Mouse (Mus musculus) embryonic fibroblast, embryonic 13.5 days (primary cell): ENCODE data around the gene Vps26b. TPM values are rescaled to one million over a fixed set of nuclear protein-coding genes. Genes with fewer than 3 reads are reported as not detected.

Source experiments
- H3K27ac ChIP-seq: 2 replicates; pipeline ENCODE4 v1.5.1; 2012; ENCODE audit warnings: low read length, control low read depth, inconsistent platforms; ENCODE audit not compliant: insufficient read depth
- H3K4me1 ChIP-seq: 2 replicates; pipeline ENCODE4 v1.6.1; 2011; ENCODE audit warnings: low read length; ENCODE audit not compliant: control insufficient read depth, insufficient read depth
- H3K4me3 ChIP-seq: 2 replicates; pipeline ENCODE4 v1.5.1; 2011; ENCODE audit warnings: mild to moderate bottlenecking, control low read depth, low read length; ENCODE audit not compliant: insufficient read depth
- CTCF ChIP-seq: IDR thresholded peaks from 2 replicates; pipeline ENCODE4 v1.5.1; 2011; ENCODE audit warnings: mild to moderate bottlenecking, control low read depth, low read length, moderate library complexity, borderline replicate concordance; ENCODE audit not compliant: insufficient read depth
- POLR2A ChIP-seq: IDR thresholded peaks from 2 replicates; pipeline ENCODE4 v1.6.1; 2011; ENCODE audit warnings: low read depth, mild to moderate bottlenecking, control low read depth, low read length, moderate library complexity
- polyA plus RNA-seq: library from polyadenylated mRNA; stranded (reverse); fragments of >200 nt; gene quantifications from 2 replicates; pipeline ENCODE4 v1.2.4, GENCODE M21; 2011; ENCODE audit warnings: low read depth; ENCODE audit not compliant: missing spikeins, insufficient read length

Gene Vps26b
- polyA plus RNA-seq, 1 experiment = 45.6 TPM

GRCm38 (mm10) chr9:27026708-27027107 is 3.2 kb downstream of the Vps26b start:
- Histone ChIP-seq H3K4me3 (no peak overlapping the region), H3K27ac (no peak overlapping the region), H3K4me1 (peaks cover 10% of the 10 kb centered on the region; the same call in 1 of the 2 replicates)
- TF ChIP-seq POLR2A (no peak), CTCF (no peak)

- Histone ChIP-seq H3K4me1 (peaks cover 10% of the 10 kb centered on the region; the same call in 1 of the 2 replicates), H3K4me3 (no peak overlapping the region), H3K27ac (no peak overlapping the region)
- TF ChIP-seq CTCF (no peak), POLR2A (no peak)
These were observed 6.2 kb downstream of the Vps26b start for GRCm38 (mm10) chr9:27023681-27024080.

GRCm38 (mm10) chr9:27018961-27019360 is 10.9 kb downstream of the Vps26b start:
- Histone ChIP-seq H3K4me3 (no peak overlapping the region), H3K27ac (no peak overlapping the region), H3K4me1 (no peaks in the 10 kb centered on the region)
- TF ChIP-seq CTCF = no peak
- TF ChIP-seq POLR2A = no peak

GRCm38 (mm10) chr9:27011572-27011971 is 18.3 kb downstream of the Vps26b start:
- Histone ChIP-seq H3K27ac (no peak overlapping the region), H3K4me1 (no peaks in the 10 kb centered on the region), H3K4me3 (no peak overlapping the region)
- TF ChIP-seq CTCF (no peak), POLR2A (no peak)

- H3K4me1 ChIP-seq = no peaks in the 10 kb centered on the region
- TF ChIP-seq POLR2A = no peak
- TF ChIP-seq CTCF = no peak
- no peak overlapping the region for H3K4me3 ChIP-seq
- no peak overlapping the region for H3K27ac ChIP-seq
These were observed 20.6 kb downstream of the Vps26b start for GRCm38 (mm10) chr9:27009231-27009630.

GRCm38 (mm10) chr9:27006866-27007265 is 23.0 kb downstream of the Vps26b start:
- no peak overlapping the region for H3K27ac ChIP-seq
- H3K4me1 ChIP-seq = no peaks in the 10 kb centered on the region
- no peak for TF ChIP-seq CTCF
- no peak for TF ChIP-seq POLR2A
- no peak overlapping the region for H3K4me3 ChIP-seq

GRCm38 (mm10) chr9:27005933-27006332 is 23.9 kb downstream of the Vps26b start:
- Histone ChIP-seq H3K27ac (no peak overlapping the region), H3K4me3 (no peak overlapping the region), H3K4me1 (peaks cover 4% of the 10 kb centered on the region; the same call in 1 of the 2 replicates)
- TF ChIP-seq POLR2A (no peak), CTCF (no peak)

GRCm38 (mm10) chr9:27005231-27005630 is 24.6 kb downstream of the Vps26b start:
- TF ChIP-seq CTCF (no peak), POLR2A (no peak)
- Histone ChIP-seq H3K4me1 (peaks cover 6% of the 10 kb centered on the region), H3K27ac (no peak overlapping the region)

GRCm38 (mm10) chr9:26999461-27000395 is 30.1 kb downstream of the Vps26b start, which contains the start of the genes Acad8 and Thyn1:
Acad8 (minus strand) TSS chr9:26999566.
Thyn1 (plus strand) TSS chr9:26999710.
- no peak for TF ChIP-seq CTCF
- peak; percentile 87 for TF ChIP-seq POLR2A
- peak within 1 kb of the TSS; percentile 98 for H3K4me3 ChIP-seq
- H3K27ac ChIP-seq = peak within 1 kb of the TSS; percentile 50
- H3K4me1 ChIP-seq = peaks cover 8% of the 10 kb centered on the region

More at GRCm38 (mm10) chr9:27005231-27005630, 24.6 kb downstream of the Vps26b start:
- no peak overlapping the region for H3K4me3 ChIP-seq
